Mouse (Mus musculus): Measurements from ENCODE around the gene Ttc17. TPM values are rescaled to one million over a fixed set of nuclear protein-coding genes. Genes with fewer than 3 reads are reported as not detected.

The Ttc17 gene
- polyA plus RNA-seq, 1 experiment from 2014 or later, result 18.6 TPM

GRCm38 (mm10) chr2:94289169-94289568 is 117.3 kb downstream of the Ttc17 start:
- peak; percentile 56; the same call in 1 of the 2 replicates for ATAC-seq (ENCODE audit: insufficient number of reproducible peaks, insufficient read depth, low FRiP score, low TSS enrichment, low read depth)
- 0 out of 2 replicates have a peak overlapping the region, but pooled peaks have one; percentile 3 for H3K9ac ChIP-seq

GRCm38 (mm10) chr2:94288086-94288485 is 118.4 kb downstream of the Ttc17 start:
- no peak overlapping the region for H3K4me3 ChIP-seq
- no peaks in the 10 kb centered on the region for H3K9me3 ChIP-seq
- no peaks in the 10 kb centered on the region for H3K36me3 ChIP-seq
- H3K4me2 ChIP-seq, result no peak overlapping the region
- H3K27me3 ChIP-seq, result peaks cover 5% of the 10 kb centered on the region; the same call in 1 of the 2 replicates
- WGBS, result 24% methylated on average over 5 of the region's 5 CpGs
- peaks cover 9% of the 10 kb centered on the region for H3K4me1 ChIP-seq
- no peak overlapping the region for H3K9ac ChIP-seq
- ATAC-seq (ENCODE audit: insufficient number of reproducible peaks, insufficient read depth, low FRiP score, low TSS enrichment, low read depth), result no peak
- no peak overlapping the region for H3K27ac ChIP-seq

More at GRCm38 (mm10) chr2:94289169-94289568, 117.3 kb downstream of the Ttc17 start:
- no peak overlapping the region for H3K27ac ChIP-seq
- H3K36me3 ChIP-seq, result no peaks in the 10 kb centered on the region
- no peak overlapping the region for H3K4me2 ChIP-seq
- H3K4me3 ChIP-seq, result no peak overlapping the region
- peaks cover 9% of the 10 kb centered on the region for H3K4me1 ChIP-seq
- peaks cover 5% of the 10 kb centered on the region; the same call in 1 of the 2 replicates for H3K27me3 ChIP-seq
- WGBS, result 0% methylated on average over 2 of the region's 2 CpGs
- no peaks in the 10 kb centered on the region for H3K9me3 ChIP-seq

- H3K9me3 ChIP-seq, result no peaks in the 10 kb centered on the region
- H3K4me2 ChIP-seq, result no peak overlapping the region
- no peak overlapping the region for H3K9ac ChIP-seq
- ATAC-seq (ENCODE audit: insufficient number of reproducible peaks, insufficient read depth, low FRiP score, low TSS enrichment, low read depth), result no peak
- 71% methylated on average over 7 of the region's 7 CpGs for WGBS
- no peaks in the 10 kb centered on the region for H3K36me3 ChIP-seq
- H3K27me3 ChIP-seq, result peaks cover 5% of the 10 kb centered on the region; the same call in 1 of the 2 replicates
- no peak overlapping the region for H3K27ac ChIP-seq
- H3K4me1 ChIP-seq, result peaks cover 9% of the 10 kb centered on the region
- H3K4me3 ChIP-seq, result no peak overlapping the region
Observed at GRCm38 (mm10) chr2:94287435-94287834, 119.1 kb downstream of the Ttc17 start.

GRCm38 (mm10) chr2:94283526-94283925 is 123.0 kb downstream of the Ttc17 start:
- no peak overlapping the region for H3K27ac ChIP-seq
- H3K9ac ChIP-seq, result no peak overlapping the region
- no peak overlapping the region for H3K4me2 ChIP-seq
- H3K9me3 ChIP-seq, result no peaks in the 10 kb centered on the region
- ATAC-seq (ENCODE audit: insufficient number of reproducible peaks, insufficient read depth, low FRiP score, low TSS enrichment, low read depth), result no peak
- H3K4me1 ChIP-seq, result no peaks in the 10 kb centered on the region
- H3K36me3 ChIP-seq, result no peaks in the 10 kb centered on the region
- 0 out of 2 replicates have a peak, but pooled peaks cover 11% of the 10 kb centered on the region for H3K27me3 ChIP-seq
- no peak overlapping the region for H3K4me3 ChIP-seq
- WGBS, result 80% methylated on average over 6 of the region's 6 CpGs

- Histone ChIP-seq H3K27ac (no peak overlapping the region), H3K27me3 (peaks cover 23% of the 10 kb centered on the region), H3K36me3 (no peaks in the 10 kb centered on the region), H3K9ac (no peak overlapping the region), H3K4me3 (no peak overlapping the region), H3K9me3 (no peaks in the 10 kb centered on the region), H3K4me1 (no peaks in the 10 kb centered on the region), H3K4me2 (no peak overlapping the region)
- no peak for ATAC-seq (ENCODE audit: insufficient number of reproducible peaks, insufficient read depth, low FRiP score, low TSS enrichment, low read depth)
- 72% methylated on average over 5 of the region's 5 CpGs for WGBS
Observed at GRCm38 (mm10) chr2:94279596-94279995, 126.9 kb downstream of the Ttc17 start.

DNA sequence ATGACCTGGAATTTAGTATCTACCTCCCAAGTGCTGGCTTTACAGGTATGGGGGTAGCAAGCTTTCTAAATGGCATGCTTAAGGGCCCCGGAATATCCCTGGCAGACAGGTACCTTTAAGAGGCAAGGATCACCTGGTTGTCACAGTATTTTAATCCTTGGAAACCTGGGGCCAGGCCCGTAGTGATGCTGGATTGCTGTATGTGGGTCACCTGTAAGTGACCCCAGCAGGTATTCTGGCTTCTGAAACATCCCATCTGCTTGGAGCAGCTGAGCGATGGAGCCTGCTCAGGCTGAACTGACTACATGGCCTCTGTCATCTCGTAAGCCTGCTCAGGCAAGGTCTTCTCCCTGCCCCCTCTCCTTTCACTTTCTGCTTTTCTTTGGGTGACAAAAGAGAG is 130.4 kb downstream of the Ttc17 start:
- no peak overlapping the region for H3K9ac ChIP-seq
- H3K27ac ChIP-seq, result no peak overlapping the region
- H3K9me3 ChIP-seq, result no peaks in the 10 kb centered on the region
- 73% methylated on average over 4 of the region's 4 CpGs for WGBS
- peaks cover 57% of the 10 kb centered on the region for H3K27me3 ChIP-seq
- H3K4me1 ChIP-seq, result no peaks in the 10 kb centered on the region; the same call in 1 of the 2 replicates
- no peak overlapping the region for H3K4me3 ChIP-seq
- ATAC-seq (ENCODE audit: insufficient number of reproducible peaks, insufficient read depth, low FRiP score, low TSS enrichment, low read depth), result no peak
- no peaks in the 10 kb centered on the region for H3K36me3 ChIP-seq
- H3K4me2 ChIP-seq, result no peak overlapping the region

- H3K9me3 ChIP-seq, result no peaks in the 10 kb centered on the region
- no peak for ATAC-seq (ENCODE audit: insufficient number of reproducible peaks, insufficient read depth, low FRiP score, low TSS enrichment, low read depth)
- H3K36me3 ChIP-seq, result no peaks in the 10 kb centered on the region
- no peaks in the 10 kb centered on the region; the same call in 1 of the 2 replicates for H3K4me1 ChIP-seq
- peaks cover 57% of the 10 kb centered on the region for H3K27me3 ChIP-seq
- H3K27ac ChIP-seq, result no peak overlapping the region
- 70% methylated on average over 3 of the region's 3 CpGs for whole genome bisulfite sequencing
- no peak overlapping the region for H3K4me2 ChIP-seq
- no peak overlapping the region for H3K9ac ChIP-seq
- H3K4me3 ChIP-seq, result no peak overlapping the region
Observed at GRCm38 (mm10) chr2:94275658-94276057, 130.8 kb downstream of the Ttc17 start.

GRCm38 (mm10) chr2:94273154-94274021 is 133.1 kb downstream of the Ttc17 start:
- H3K27ac ChIP-seq, result no peak overlapping the region
- H3K9me3 ChIP-seq, result no peaks in the 10 kb centered on the region
- H3K4me2 ChIP-seq, result peak overlapping the region; percentile 96
- under 1% methylated on average over 68 of the region's 72 CpGs for WGBS
- H3K27me3 ChIP-seq, result peaks cover 61% of the 10 kb centered on the region
- peak overlapping the region; percentile 75 for H3K9ac ChIP-seq
- peak overlapping the region; percentile 60 for H3K4me3 ChIP-seq
- peak; percentile 84 for ATAC-seq (ENCODE audit: insufficient number of reproducible peaks, insufficient read depth, low FRiP score, low TSS enrichment, low read depth)
- H3K4me1 ChIP-seq, result no peaks in the 10 kb centered on the region; the same call in 1 of the 2 replicates
- no peaks in the 10 kb centered on the region for H3K36me3 ChIP-seq

GRCm38 (mm10) chr2:94271176-94271575 is 135.3 kb downstream of the Ttc17 start:
- H3K4me2 ChIP-seq, result no peak overlapping the region
- H3K36me3 ChIP-seq, result no peaks in the 10 kb centered on the region
- H3K9ac ChIP-seq, result no peak overlapping the region
- WGBS, result 92% methylated on average over 10 of the region's 10 CpGs
- H3K27ac ChIP-seq, result no peak overlapping the region
- H3K4me3 ChIP-seq, result no peak overlapping the region
- H3K4me1 ChIP-seq, result no peaks in the 10 kb centered on the region; the same call in none of the 2 replicates
- no peak for ATAC-seq (ENCODE audit: insufficient number of reproducible peaks, insufficient read depth, low FRiP score, low TSS enrichment, low read depth)
- peaks cover 80% of the 10 kb centered on the region for H3K27me3 ChIP-seq
- H3K9me3 ChIP-seq, result no peaks in the 10 kb centered on the region

GRCm38 (mm10) chr2:94268835-94269234 is 137.7 kb downstream of the Ttc17 start:
- H3K27ac ChIP-seq, result no peak overlapping the region
- no peak overlapping the region for H3K4me2 ChIP-seq
- no peaks in the 10 kb centered on the region for H3K9me3 ChIP-seq
- no peak overlapping the region for H3K4me3 ChIP-seq
- no peaks in the 10 kb centered on the region for H3K36me3 ChIP-seq
- WGBS, result 82% methylated on average over 8 of the region's 8 CpGs
- no peak for ATAC-seq (ENCODE audit: insufficient number of reproducible peaks, insufficient read depth, low FRiP score, low TSS enrichment, low read depth)
- H3K4me1 ChIP-seq, result peaks cover 22% of the 10 kb centered on the region
- H3K27me3 ChIP-seq, result peaks cover 64% of the 10 kb centered on the region
- no peak overlapping the region for H3K9ac ChIP-seq

DNA sequence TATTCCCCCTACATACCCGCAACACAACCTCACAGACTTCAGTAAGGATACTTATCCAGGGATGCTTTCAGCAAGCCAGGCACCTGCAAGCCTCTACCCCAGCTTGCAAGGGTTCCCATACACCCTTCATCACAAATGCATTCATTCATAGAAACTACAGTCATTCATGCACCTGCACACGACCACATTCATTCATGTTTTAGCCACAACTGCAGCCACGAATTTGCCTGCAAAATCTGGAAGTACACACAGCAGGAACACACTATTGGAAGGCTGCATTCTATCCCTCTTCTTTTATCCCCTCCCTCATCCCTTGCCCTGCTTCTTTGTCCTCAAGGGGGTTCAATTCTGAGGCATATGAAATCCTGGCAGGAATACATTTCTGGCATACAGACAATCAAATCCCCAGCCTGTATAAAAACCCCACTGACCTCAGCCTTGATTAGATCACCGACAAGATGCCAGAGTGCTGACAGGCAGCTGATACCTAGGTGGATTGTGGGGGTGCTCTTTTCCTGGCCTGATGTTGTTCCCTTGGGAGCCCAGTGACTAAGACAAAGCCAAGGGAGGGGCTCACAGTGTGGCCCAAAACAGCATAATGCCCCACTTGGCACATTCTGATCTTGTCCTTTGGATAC is 139.2 kb downstream of the Ttc17 start:
- no peaks in the 10 kb centered on the region for H3K36me3 ChIP-seq
- no peaks in the 10 kb centered on the region for H3K9me3 ChIP-seq
- no peak overlapping the region for H3K4me3 ChIP-seq
- ATAC-seq (ENCODE audit: insufficient number of reproducible peaks, insufficient read depth, low FRiP score, low TSS enrichment, low read depth), result no peak
- peaks cover 29% of the 10 kb centered on the region for H3K4me1 ChIP-seq
- H3K4me2 ChIP-seq, result no peak overlapping the region
- H3K27ac ChIP-seq, result no peak overlapping the region
- no peak overlapping the region for H3K9ac ChIP-seq
- peaks cover 58% of the 10 kb centered on the region for H3K27me3 ChIP-seq
- WGBS, result 25% methylated on average over 4 of the region's 4 CpGs

All from embryonic facial prominence, embryonic 13.5 days (tissue).